Mouse (Mus musculus): ENCODE data around the gene Cnnm3. TPM values are rescaled to one million over a fixed set of nuclear protein-coding genes. Genes with fewer than 3 reads are reported as not detected.

The Cnnm3 gene
- total and polyA plus RNA-seq, 3 experiments = 4.2 to 9.9 TPM; not detected in 1

GRCm38 (mm10) chr1:36526903-36527302, 15.2 kb downstream of the Cnnm3 start:
- no peak for DNase-seq (ENCODE audit: low read depth, low spot score)
- no peak overlapping the region for H3K4me3 ChIP-seq (ENCODE audit: control insufficient read depth in 1 of 2, insufficient read depth in 1 of 2, low read depth in 2 of 2, low read length in 2 of 2)
- no peaks in the 10 kb centered on the region for H3K79me2 ChIP-seq (ENCODE audit: control insufficient read depth, insufficient read depth, low read length, poor library complexity)
- TF ChIP-seq EP300 (IDR thresholded peaks at IDR 0.05; ENCODE audit: low read depth in 1 of 2, low read length in 2 of 2) = no peak
- no peak for TF ChIP-seq CHD1 (IDR thresholded peaks at IDR 0.05; ENCODE audit: low read depth, low read length)
- TF ChIP-seq MXI1 (IDR thresholded peaks at IDR 0.05; ENCODE audit: low read depth, low read length) = no peak
- TF ChIP-seq POLR2AphosphoS5 (IDR thresholded peaks at IDR 0.05; ENCODE audit: borderline replicate concordance, low read depth, low read length) = no peak
- no peak for TF ChIP-seq NRF1 (IDR thresholded peaks at IDR 0.05; ENCODE audit: insufficient read depth, low read depth, low read length, poor library complexity, severe bottlenecking)
- no peak for TF ChIP-seq RAD21 (IDR thresholded peaks at IDR 0.05; ENCODE audit: low read depth, low read length)
- no peak for TF ChIP-seq CHD2 (IDR thresholded peaks at IDR 0.05; ENCODE audit: low read length)
- no peak for TF ChIP-seq POLR2A (IDR thresholded peaks at IDR 0.05; ENCODE audit: control insufficient read depth in 1 of 2, insufficient read depth in 1 of 2, low read depth in 1 of 2, low read length in 2 of 2, poor library complexity in 1 of 2)
- TF ChIP-seq ETS1 (IDR thresholded peaks at IDR 0.05; ENCODE audit: low read depth, low read length) = no peak
- TF ChIP-seq USF2 (IDR thresholded peaks at IDR 0.05; ENCODE audit: borderline replicate concordance in 1 of 2, insufficient read depth in 1 of 2, low read depth in 1 of 2, low read length in 2 of 2) = no peak
- TF ChIP-seq MYC (IDR thresholded peaks at IDR 0.05; ENCODE audit: low read depth, low read length) = no peak
- no peaks in the 10 kb centered on the region for H3K9me3 ChIP-seq (replicated peaks; ENCODE audit: insufficient read depth, low read length)
- H3K27me3 ChIP-seq (ENCODE audit: control insufficient read depth in 1 of 2, insufficient read depth in 2 of 2, low read length in 2 of 2) = no peaks in the 10 kb centered on the region
- H3K9ac ChIP-seq (ENCODE audit: control insufficient read depth, low read depth, low read length, poor library complexity, severe bottlenecking) = no peak overlapping the region
- no peak overlapping the region for H3K27ac ChIP-seq (ENCODE audit: control insufficient read depth, low read depth, low read length)
- peaks cover 0 to 3% of the 10 kb centered on the region in 2 experiments; a peak in 1 of 4 replicates for H3K4me1 ChIP-seq (ENCODE audit: control insufficient read depth in 1 of 2, insufficient read depth in 2 of 2, low read length in 2 of 2)
- H3K36me3 ChIP-seq (ENCODE audit: control insufficient read depth in 1 of 2, insufficient read depth in 2 of 2, low read length in 2 of 2) = peaks cover 0 to 5% of the 10 kb centered on the region in 2 experiments; a peak in 2 of 4 replicates

GRCm38 (mm10) chr1:36528351-36528750, 16.7 kb downstream of the Cnnm3 start:
- Histone ChIP-seq H3K27me3 (ENCODE audit: control insufficient read depth in 1 of 2, insufficient read depth in 2 of 2, low read length in 2 of 2) (no peaks in the 10 kb centered on the region), H3K9ac (ENCODE audit: control insufficient read depth, low read depth, low read length, poor library complexity, severe bottlenecking) (no peak overlapping the region), H3K4me3 (ENCODE audit: control insufficient read depth in 1 of 2, insufficient read depth in 1 of 2, low read depth in 2 of 2, low read length in 2 of 2) (no peak overlapping the region), H3K4me1 (ENCODE audit: control insufficient read depth in 1 of 2, insufficient read depth in 2 of 2, low read length in 2 of 2) (peaks cover 0 to 3% of the 10 kb centered on the region in 2 experiments; a peak in 1 of 4 replicates), H3K9me3 (replicated peaks; ENCODE audit: insufficient read depth, low read length) (no peaks in the 10 kb centered on the region), H3K27ac (ENCODE audit: control insufficient read depth, low read depth, low read length) (no peak overlapping the region), H3K36me3 (ENCODE audit: control insufficient read depth in 1 of 2, insufficient read depth in 2 of 2, low read length in 2 of 2) (peaks cover 0 to 5% of the 10 kb centered on the region in 2 experiments; a peak in 2 of 4 replicates), H3K79me2 (ENCODE audit: control insufficient read depth, insufficient read depth, low read length, poor library complexity) (no peaks in the 10 kb centered on the region)
- TF ChIP-seq BHLHE40 (IDR thresholded peaks at IDR 0.05; ENCODE audit: borderline replicate concordance, low read depth, low read length) = no peak
- TF ChIP-seq TAL1 (IDR thresholded peaks at IDR 0.05; ENCODE audit: low read length) = no peak
- TF ChIP-seq USF1 (IDR thresholded peaks at IDR 0.05; ENCODE audit: low read depth, low read length) = no peak
- TF ChIP-seq TBP (IDR thresholded peaks at IDR 0.05; ENCODE audit: low read depth, low read length) = no peak
- TF ChIP-seq SMC3 (IDR thresholded peaks at IDR 0.05; ENCODE audit: low read depth, low read length) = no peak
- peak; percentile 62 for DNase-seq (ENCODE audit: low read depth, low spot score)

All from MEL (cell line).